Mouse (Mus musculus): ENCODE data around the gene Selenbp1. TPM values are rescaled to one million over a fixed set of nuclear protein-coding genes. Genes with fewer than 3 reads are reported as not detected.

Gene Selenbp1
- polyA plus RNA-seq, 1 experiment from 2014 or later = 99.1 TPM

DNA sequence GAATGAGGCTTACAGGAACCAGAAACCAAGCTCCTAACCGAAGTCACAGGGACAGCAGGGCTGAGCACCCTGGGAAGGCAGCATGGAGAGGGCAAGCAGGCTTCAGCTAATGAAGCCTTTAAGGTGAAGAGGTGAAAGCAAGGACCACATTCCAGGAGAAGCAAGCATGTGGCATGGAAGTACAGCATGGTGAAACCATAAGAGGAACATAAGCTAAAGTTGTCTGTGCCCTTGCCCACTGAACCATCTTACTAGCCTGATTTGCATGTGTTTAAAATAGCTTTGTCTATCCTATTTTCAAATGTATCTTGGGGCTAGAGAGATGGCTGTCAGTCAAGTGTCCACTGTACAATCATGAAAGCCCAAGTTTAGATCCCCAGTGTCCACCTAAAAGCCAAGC lies 33.0 kb downstream of the Selenbp1 start:
- no peak for ATAC-seq (ENCODE audit: insufficient read depth)
- DNase-seq = no peak
- Histone ChIP-seq H3K27me3 (ENCODE audit: insufficient read depth, low read length) (no peaks in the 10 kb centered on the region), H3K27ac (ENCODE audit: low read depth) (no peak overlapping the region), H3K9ac (no peak overlapping the region), H3K4me3 (ENCODE audit: low read depth, low read length) (no peak overlapping the region), H3K4me2 (no peak overlapping the region), H3K36me3 (ENCODE audit: insufficient read depth) (no peaks in the 10 kb centered on the region), H3K4me1 (ENCODE audit: insufficient read depth) (no peaks in the 10 kb centered on the region), H3K9me3 (ENCODE audit: low read depth, low read length) (no peaks in the 10 kb centered on the region)
- no peak for TF ChIP-seq CTCF (IDR thresholded peaks at IDR 0.05; ENCODE audit: low read depth)
- 74% methylated on average over 1 of the region's 1 CpGs for whole genome bisulfite sequencing

DNA sequence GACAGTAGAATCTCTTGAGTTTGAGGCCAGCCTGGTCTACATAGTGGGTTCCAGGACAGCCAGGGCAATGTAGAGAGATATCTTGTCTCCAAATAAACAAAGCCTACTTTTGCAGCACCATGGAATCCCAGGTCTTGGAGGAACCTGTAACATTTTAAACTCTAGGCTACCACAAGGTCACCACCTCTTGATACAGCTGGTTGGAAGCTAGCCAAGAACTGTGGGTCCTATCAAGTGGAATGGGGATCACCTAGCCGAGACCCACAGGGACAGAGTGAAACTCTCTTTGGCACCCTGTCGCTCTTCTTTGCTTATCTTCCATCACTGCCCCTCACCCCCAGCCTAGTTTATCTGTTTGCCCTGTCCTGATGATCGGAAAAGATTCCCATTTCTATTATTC lies 39.7 kb downstream of the Selenbp1 start:
- WGBS = 74% methylated on average over 3 of the region's 3 CpGs
- ATAC-seq (ENCODE audit: insufficient read depth) (no peak), DNase-seq (no peak)
- Histone ChIP-seq H3K4me1 (ENCODE audit: insufficient read depth) (peaks cover 9% of the 10 kb centered on the region; the same call in 1 of the 2 replicates), H3K36me3 (ENCODE audit: insufficient read depth) (no peaks in the 10 kb centered on the region; the same call in 1 of the 2 replicates), H3K27ac (ENCODE audit: low read depth) (no peak overlapping the region), H3K9ac (no peak overlapping the region), H3K4me2 (no peak overlapping the region), H3K27me3 (ENCODE audit: insufficient read depth, low read length) (no peaks in the 10 kb centered on the region), H3K9me3 (ENCODE audit: low read depth, low read length) (no peaks in the 10 kb centered on the region), H3K4me3 (ENCODE audit: low read depth, low read length) (no peak overlapping the region)
- no peak for TF ChIP-seq CTCF (IDR thresholded peaks at IDR 0.05; ENCODE audit: low read depth)

DNA sequence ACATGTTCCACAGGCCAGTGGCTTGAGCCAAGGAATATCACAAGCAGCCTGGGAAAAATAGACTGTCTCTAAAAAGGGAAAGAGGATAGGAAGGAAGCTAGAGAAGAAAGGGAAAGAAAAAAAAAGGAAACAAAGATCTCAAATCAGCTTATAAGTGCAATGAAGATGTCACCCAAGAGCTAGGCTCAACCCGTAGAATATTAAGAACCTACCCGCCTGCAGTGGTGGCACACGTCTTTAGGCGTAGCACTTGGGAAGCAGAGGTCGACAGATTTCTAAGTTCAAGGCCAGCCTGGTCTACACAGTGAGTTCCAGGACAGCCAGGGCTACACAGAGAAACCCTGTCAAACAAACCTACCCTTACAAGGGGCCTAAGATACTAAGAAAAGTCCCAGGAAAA lies 40.8 kb downstream of the Selenbp1 start:
- H3K36me3 ChIP-seq (ENCODE audit: insufficient read depth) = no peaks in the 10 kb centered on the region; the same call in 1 of the 2 replicates
- peaks cover 9% of the 10 kb centered on the region; the same call in 1 of the 2 replicates for H3K4me1 ChIP-seq (ENCODE audit: insufficient read depth)
- H3K9ac ChIP-seq = no peak overlapping the region
- H3K9me3 ChIP-seq (ENCODE audit: low read depth, low read length) = no peaks in the 10 kb centered on the region
- no peaks in the 10 kb centered on the region for H3K27me3 ChIP-seq (ENCODE audit: insufficient read depth, low read length)
- no peak overlapping the region for H3K27ac ChIP-seq (ENCODE audit: low read depth)
- TF ChIP-seq CTCF (IDR thresholded peaks at IDR 0.05; ENCODE audit: low read depth) = no peak
- no peak overlapping the region for H3K4me3 ChIP-seq (ENCODE audit: low read depth, low read length)
- DNase-seq (no peak), ATAC-seq (ENCODE audit: insufficient read depth) (no peak)
- peak overlapping the region; percentile 80 for H3K4me2 ChIP-seq
- 85% methylated on average over 5 of the region's 5 CpGs for WGBS

DNA sequence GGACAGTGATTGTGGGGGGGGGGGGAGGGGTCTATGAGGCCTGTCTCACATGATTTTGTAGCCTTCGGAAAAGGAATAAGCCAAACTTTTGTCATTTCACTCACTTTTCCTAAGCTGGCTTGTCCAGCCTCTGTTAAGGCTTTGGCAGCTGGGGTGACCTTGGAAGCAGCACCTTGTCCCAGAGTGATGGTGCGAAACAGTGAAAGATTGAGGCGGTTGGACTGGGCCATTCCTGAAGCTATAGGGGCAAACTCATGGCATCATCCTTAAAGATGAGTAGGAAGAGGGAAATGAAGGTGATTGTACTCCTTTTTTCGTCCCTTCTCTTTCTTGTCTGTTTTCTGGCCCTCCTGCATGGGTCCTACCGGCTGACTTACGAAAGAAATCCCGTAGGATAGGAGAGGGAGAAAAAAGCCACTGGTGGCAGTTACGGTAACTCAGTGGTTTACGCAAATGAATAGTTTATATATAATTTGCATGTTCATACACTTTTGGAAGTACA lies 41.2 kb downstream of the Selenbp1 start:
- Histone ChIP-seq H3K27me3 (ENCODE audit: insufficient read depth, low read length) (no peaks in the 10 kb centered on the region), H3K4me2 (peak overlapping the region; percentile 80), H3K4me1 (ENCODE audit: insufficient read depth) (peaks cover 9% of the 10 kb centered on the region; the same call in 1 of the 2 replicates), H3K9me3 (ENCODE audit: low read depth, low read length) (no peaks in the 10 kb centered on the region), H3K27ac (ENCODE audit: low read depth) (no peak overlapping the region), H3K4me3 (ENCODE audit: low read depth, low read length) (peak overlapping the region; percentile 94), H3K9ac (peak overlapping the region; percentile 90), H3K36me3 (ENCODE audit: insufficient read depth) (no peaks in the 10 kb centered on the region; the same call in 1 of the 2 replicates)
- peak; percentile 28 for ATAC-seq (ENCODE audit: insufficient read depth)
- WGBS = 20% methylated on average over 9 of the region's 9 CpGs
- no peak for DNase-seq
- no peak for TF ChIP-seq CTCF (IDR thresholded peaks at IDR 0.05; ENCODE audit: low read depth)

DNA sequence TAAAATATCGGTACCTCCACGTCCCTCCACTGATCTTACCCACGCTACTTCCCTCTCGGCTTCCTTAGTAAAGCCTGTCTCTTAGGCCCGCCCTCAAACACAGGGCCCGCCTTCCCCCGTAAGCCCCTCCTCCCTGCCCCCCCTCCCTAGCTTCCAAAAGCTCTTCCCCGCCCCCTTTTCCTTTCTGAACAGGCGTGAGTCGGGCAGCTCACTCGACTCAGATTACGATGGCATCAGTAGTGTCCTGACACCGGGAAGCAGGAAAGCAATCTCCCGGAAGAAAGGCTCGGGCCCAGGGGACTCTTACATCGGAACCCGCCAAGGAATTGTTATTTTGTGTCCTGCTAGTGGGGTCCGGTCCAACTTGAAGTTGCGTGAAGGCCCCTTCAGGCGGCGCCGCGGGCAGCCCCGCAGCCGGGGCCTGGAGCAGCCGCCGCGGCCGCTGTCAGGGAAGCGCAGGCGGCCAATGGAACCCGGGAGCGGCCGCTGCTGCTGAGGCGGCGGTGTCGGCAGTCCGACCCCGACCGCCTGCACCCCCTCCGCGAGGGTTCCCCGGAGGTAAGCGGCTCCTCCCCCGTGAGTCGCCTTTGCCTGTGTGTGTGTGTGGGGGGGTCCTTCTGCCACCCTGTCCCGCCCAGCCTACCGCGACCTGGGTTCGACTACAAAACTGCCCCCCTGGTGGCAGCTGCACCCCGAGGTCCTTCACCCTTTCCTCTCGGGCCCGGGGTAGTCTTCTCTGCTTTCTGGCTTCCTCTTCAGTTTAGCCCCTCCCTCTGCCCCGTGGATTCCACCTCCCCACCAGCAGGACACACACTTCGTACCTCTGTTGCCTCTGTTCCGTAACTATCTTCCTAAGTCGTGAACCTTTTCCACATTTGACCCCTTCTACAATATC lies 41.9 kb downstream of the Selenbp1 start, which contains the start of gene Pi4kb:
Gene Pi4kb, plus strand, starts transcription at position 204 of the 895 bp plus-strand sequence.
- DNase-seq (peak; percentile 96), ATAC-seq (ENCODE audit: insufficient read depth) (peak; percentile 97)
- Histone ChIP-seq H3K4me1 (ENCODE audit: insufficient read depth) (peaks cover 9% of the 10 kb centered on the region; the same call in 1 of the 2 replicates), H3K9ac (peak within 1 kb of the TSS; percentile 90), H3K4me3 (ENCODE audit: low read depth, low read length) (peak within 1 kb of the TSS; percentile 94), H3K36me3 (ENCODE audit: insufficient read depth) (no peaks in the 10 kb centered on the region; the same call in 1 of the 2 replicates), H3K4me2 (peak within 1 kb of the TSS; percentile 80), H3K27ac (ENCODE audit: low read depth) (peak within 1 kb of the TSS; percentile 93), H3K27me3 (ENCODE audit: insufficient read depth, low read length) (no peaks in the 10 kb centered on the region), H3K9me3 (ENCODE audit: low read depth, low read length) (no peaks in the 10 kb centered on the region)
- TF ChIP-seq CTCF (IDR thresholded peaks at IDR 0.05; ENCODE audit: low read depth) = peak; percentile 41
- WGBS = under 1% methylated on average over 54 of the region's 57 CpGs

DNA sequence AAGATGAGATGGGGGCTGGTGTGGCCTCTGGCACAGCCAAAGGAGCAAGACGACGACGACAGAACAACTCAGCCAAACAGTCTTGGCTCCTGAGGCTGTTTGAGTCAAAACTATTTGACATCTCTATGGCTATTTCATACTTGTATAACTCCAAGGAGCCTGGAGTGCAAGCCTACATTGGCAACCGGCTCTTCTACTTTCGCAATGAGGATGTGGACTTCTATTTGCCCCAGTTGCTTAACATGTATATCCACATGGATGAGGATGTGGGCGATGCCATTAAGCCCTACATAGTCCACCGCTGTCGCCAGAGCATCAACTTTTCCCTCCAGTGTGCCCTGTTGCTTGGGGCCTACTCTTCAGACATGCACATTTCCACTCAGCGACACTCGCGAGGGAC lies 51.5 kb downstream of the Selenbp1 start:
- H3K9me3 ChIP-seq (ENCODE audit: low read depth, low read length) = no peaks in the 10 kb centered on the region
- DNase-seq = no peak
- peaks cover 67% of the 10 kb centered on the region for H3K36me3 ChIP-seq (ENCODE audit: insufficient read depth)
- no peak for TF ChIP-seq CTCF (IDR thresholded peaks at IDR 0.05; ENCODE audit: low read depth)
- H3K27me3 ChIP-seq (ENCODE audit: insufficient read depth, low read length) = no peaks in the 10 kb centered on the region
- no peak for ATAC-seq (ENCODE audit: insufficient read depth)
- 88% methylated on average over 11 of the region's 11 CpGs for WGBS
- peaks cover 10% of the 10 kb centered on the region; the same call in 1 of the 2 replicates for H3K4me1 ChIP-seq (ENCODE audit: insufficient read depth)
- no peak overlapping the region for H3K9ac ChIP-seq
- no peak overlapping the region for H3K4me3 ChIP-seq (ENCODE audit: low read depth, low read length)
- no peak overlapping the region for H3K4me2 ChIP-seq
- H3K27ac ChIP-seq (ENCODE audit: low read depth) = no peak overlapping the region

DNA sequence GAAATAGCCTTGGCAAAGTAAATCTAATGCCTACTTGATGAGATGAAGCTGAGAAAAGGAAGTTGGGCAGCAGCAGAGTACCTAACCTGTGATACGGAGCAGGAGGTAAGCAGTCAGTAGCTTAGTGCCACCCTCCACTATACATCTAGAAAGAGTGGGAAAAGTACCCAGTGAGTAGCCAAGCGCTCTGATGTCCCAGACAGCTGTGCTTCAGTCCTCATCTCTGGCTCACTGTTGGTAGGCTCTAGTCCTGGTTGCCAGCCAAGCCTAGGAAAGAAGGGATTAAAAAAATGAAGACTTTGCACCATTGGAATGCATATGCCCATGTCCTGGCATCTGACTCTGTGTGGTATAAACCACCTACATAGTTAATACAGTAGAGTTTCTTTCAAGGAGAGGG lies 52.7 kb downstream of the Selenbp1 start:
- no peak overlapping the region for H3K27ac ChIP-seq (ENCODE audit: low read depth)
- no peak for DNase-seq
- TF ChIP-seq CTCF (IDR thresholded peaks at IDR 0.05; ENCODE audit: low read depth) = no peak
- no peak overlapping the region for H3K9ac ChIP-seq
- WGBS = 91% methylated on average over 2 of the region's 2 CpGs
- no peaks in the 10 kb centered on the region for H3K27me3 ChIP-seq (ENCODE audit: insufficient read depth, low read length)
- ATAC-seq (ENCODE audit: insufficient read depth) = no peak
- H3K9me3 ChIP-seq (ENCODE audit: low read depth, low read length) = no peaks in the 10 kb centered on the region
- H3K36me3 ChIP-seq (ENCODE audit: insufficient read depth) = peaks cover 64% of the 10 kb centered on the region
- no peak overlapping the region for H3K4me3 ChIP-seq (ENCODE audit: low read depth, low read length)
- peaks cover 13% of the 10 kb centered on the region; the same call in 1 of the 2 replicates for H3K4me1 ChIP-seq (ENCODE audit: insufficient read depth)
- no peak overlapping the region for H3K4me2 ChIP-seq

All from lung, embryonic 14.5 days (tissue).